Mouse (Mus musculus) liver, postnatal 0 days (tissue): Measurements from ENCODE around the gene Gramd4. TPM values are rescaled to one million over a fixed set of nuclear protein-coding genes. Genes with fewer than 3 reads are reported as not detected.

Experiments used
- ATAC-seq: fragments of 200-750 bp; cut with Nextera tagmentation; 2 replicates; pipeline ENCODE4 v1.8.0; 2017; ENCODE audit warnings: mild to moderate bottlenecking, moderate library complexity
- DNase-seq: peaks from one replicate; pipeline ENCODE4 v3.0.0-alpha.2; 2016
- H3K27ac ChIP-seq: fragments of 300-500 bp; sonication (generic); 2 replicates; pipeline ENCODE4 v1.5.1; 2014; ENCODE audit warnings: antibody characterized with exemption, moderate library complexity, mild to moderate bottlenecking, low read depth
- H3K27me3 ChIP-seq: fragments of 300-500 bp; sonication (generic); 2 replicates; pipeline ENCODE4 v1.6.1; 2014; ENCODE audit warnings: low read length, control low read depth, mixed read lengths; ENCODE audit not compliant: insufficient read depth
- H3K36me3 ChIP-seq: fragments of 300-500 bp; sonication (generic); replicated peaks from 2 replicates; pipeline ENCODE4 v1.6.1; 2014; ENCODE audit warnings: mild to moderate bottlenecking, control low read depth, low read length, moderate library complexity, mixed read lengths; ENCODE audit not compliant: insufficient read depth
- H3K4me1 ChIP-seq: fragments of 300-500 bp; sonication (generic); 2 replicates; pipeline ENCODE4 v1.6.1; 2014; ENCODE audit warnings: antibody characterized with exemption, mild to moderate bottlenecking, control low read depth; ENCODE audit not compliant: insufficient read depth
- H3K4me2 ChIP-seq: fragments of 300-500 bp; sonication (generic); 2 replicates; pipeline ENCODE4 v1.6.1; 2014; ENCODE audit warnings: low read depth, mild to moderate bottlenecking, low read length, moderate library complexity, mixed read lengths
- H3K4me3 ChIP-seq: fragments of 300-500 bp; sonication (generic); 2 replicates; pipeline ENCODE4 v1.5.1; 2014; ENCODE audit warnings: low read depth, low read length
- H3K9ac ChIP-seq: fragments of 300-500 bp; sonication (generic); replicated peaks from 2 replicates; pipeline ENCODE4 v1.6.1; 2014; ENCODE audit warnings: mild to moderate bottlenecking, moderate library complexity
- H3K9me3 ChIP-seq: fragments of 300-500 bp; sonication (generic); 2 replicates; pipeline ENCODE4 v1.6.1; 2016; ENCODE audit warnings: mild to moderate bottlenecking, control low read depth, low read length, mixed read lengths
- CTCF ChIP-seq: sonication (generic); IDR thresholded peaks from 2 replicates; pipeline ENCODE4 v1.5.1; 2016; ENCODE audit warnings: antibody characterized with exemption, low read depth
- EP300 ChIP-seq: IDR thresholded peaks from 2 replicates; pipeline ENCODE4 v1.6.1; 2016; ENCODE audit warnings: antibody characterized with exemption, low read depth, mild to moderate bottlenecking
- WGBS: fragments of 180-500 bp; shearing (Covaris S2); extraction: QIAGEN DNeasy Blood & Tissue Kit; methylation state at CpG from one replicate; pipeline ENCODE4 v1.1.7; 2014; ENCODE audit not compliant: insufficient replicate concordance; 5-methylcytosine and 5-hydroxymethylcytosine counted together
- polyA plus RNA-seq: library from polyadenylated mRNA; unstranded; fragments of >200 nt; fragmentation: Nextera tagmentation; extraction: Ambion mirVana; gene quantifications from 2 replicates; pipeline ENCODE4 v1.2.1, GENCODE M21; 2015

Gene Gramd4
- polyA plus RNA-seq, 1 experiment from 2014 or later, result 3.7 TPM

DNA sequence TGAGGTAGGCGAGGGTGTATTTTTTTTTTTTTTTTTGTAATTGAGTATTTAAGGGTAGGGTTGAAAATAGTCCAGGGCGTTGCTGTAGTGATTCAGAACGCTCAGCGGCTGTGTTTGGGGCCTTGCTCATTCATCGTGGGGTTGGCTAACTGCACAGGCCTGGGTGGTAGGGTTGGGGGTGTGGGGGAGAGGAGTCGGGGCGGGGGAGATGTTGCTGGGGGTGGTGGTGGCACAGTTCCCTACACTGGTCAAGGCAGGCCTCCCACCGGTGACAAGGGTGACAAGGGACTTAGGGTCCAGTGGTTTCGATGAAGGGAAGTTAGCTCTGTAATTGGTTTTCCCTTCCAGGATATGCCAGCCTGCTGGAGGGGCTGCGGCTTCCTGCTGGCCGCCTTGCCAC is 12.9 kb downstream of the Gramd4 start:
- DNase-seq (no peak), ATAC-seq (no peak)
- Histone ChIP-seq H3K9me3 (no peaks in the 10 kb centered on the region), H3K27me3 (no peaks in the 10 kb centered on the region), H3K4me3 (no peak overlapping the region), H3K36me3 (peaks cover 5% of the 10 kb centered on the region; the same call in 1 of the 2 replicates), H3K4me2 (peak overlapping the region; percentile 18; the same call in 1 of the 2 replicates), H3K9ac (no peak overlapping the region), H3K27ac (peak overlapping the region; percentile 30), H3K4me1 (peaks cover 48% of the 10 kb centered on the region)
- WGBS, result 35% methylated on average over 11 of the region's 11 CpGs
- TF ChIP-seq EP300 (no peak), CTCF (no peak)

DNA sequence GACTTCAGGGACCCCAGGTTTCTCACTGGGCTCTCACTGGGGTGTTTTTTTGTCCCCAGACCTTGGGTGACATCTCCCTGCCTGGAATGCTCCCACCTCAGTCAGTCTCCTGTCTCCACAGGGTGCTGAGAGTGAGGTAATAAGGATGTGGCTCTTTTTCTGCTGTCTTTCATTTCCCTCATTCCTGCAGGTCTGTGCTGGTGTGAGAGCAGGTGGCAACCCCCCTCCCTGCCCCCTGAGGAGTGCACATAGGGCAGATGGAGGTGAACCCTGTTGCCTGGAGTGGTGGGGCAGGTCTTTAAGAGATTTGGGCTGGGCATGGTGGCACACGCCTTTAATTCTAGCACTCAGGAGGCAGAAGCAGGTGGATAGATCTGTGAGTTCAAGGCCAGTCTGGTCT is 13.7 kb downstream of the Gramd4 start:
- no peak for ATAC-seq
- Histone ChIP-seq H3K27ac (no peak overlapping the region), H3K27me3 (no peaks in the 10 kb centered on the region), H3K36me3 (no peaks in the 10 kb centered on the region; the same call in 1 of the 2 replicates), H3K4me2 (0 out of 2 replicates have a peak overlapping the region, but pooled peaks have one; percentile 18), H3K4me3 (no peak overlapping the region), H3K9me3 (no peaks in the 10 kb centered on the region), H3K4me1 (peaks cover 48% of the 10 kb centered on the region), H3K9ac (0 out of 2 replicates have a peak overlapping the region, but pooled peaks have one; percentile 11)
- TF ChIP-seq EP300, result no peak
- no peak for TF ChIP-seq CTCF
- WGBS, result 62% methylated on average over 1 of the region's 1 CpGs
- no peak for DNase-seq

DNA sequence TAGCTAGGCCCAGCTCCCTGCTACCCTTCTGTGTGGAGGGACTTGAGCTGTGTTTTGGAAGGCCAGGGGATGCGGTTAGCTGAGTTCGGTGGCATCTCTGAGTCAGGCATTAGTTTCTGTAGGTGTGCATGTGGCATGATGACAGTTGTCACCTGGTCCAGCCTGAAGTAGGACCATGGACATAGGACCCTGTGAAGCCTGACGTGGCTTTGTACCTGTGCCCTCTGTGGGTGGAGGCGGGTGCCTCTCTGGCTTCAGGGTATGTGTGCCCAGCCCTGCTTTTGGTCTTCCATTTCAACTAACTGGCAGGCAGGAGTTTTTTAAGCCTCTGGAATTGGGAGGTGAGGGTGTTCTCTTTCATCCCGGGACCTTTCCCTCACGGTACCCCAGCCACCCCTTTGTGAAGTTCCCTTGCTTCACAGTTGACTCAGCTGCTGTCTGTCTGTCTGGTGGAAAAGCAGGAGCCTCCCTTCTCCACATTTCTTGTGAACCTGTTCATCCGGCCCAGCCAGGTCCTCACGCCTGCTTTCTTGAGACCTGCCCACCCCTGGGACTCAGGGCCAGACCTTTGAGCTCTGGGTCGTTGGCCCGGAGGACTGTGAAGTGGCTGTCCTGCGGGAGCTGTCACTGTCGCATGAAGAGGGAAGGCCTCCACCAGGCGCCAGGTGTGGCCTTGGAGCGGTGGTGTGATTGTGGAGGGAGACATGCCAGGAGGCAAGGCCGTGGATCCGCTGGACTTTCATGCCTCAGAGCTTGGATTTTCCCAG is 16.9 kb downstream of the Gramd4 start:
- TF ChIP-seq EP300 (no peak), CTCF (no peak)
- Histone ChIP-seq H3K27me3 (no peaks in the 10 kb centered on the region), H3K4me3 (no peak overlapping the region), H3K4me1 (peaks cover 37% of the 10 kb centered on the region), H3K36me3 (no peaks in the 10 kb centered on the region; the same call in 1 of the 2 replicates), H3K4me2 (no peak overlapping the region), H3K9ac (no peak overlapping the region), H3K9me3 (no peaks in the 10 kb centered on the region), H3K27ac (no peak overlapping the region)
- no peak for ATAC-seq
- 81% methylated on average over 16 of the region's 16 CpGs for WGBS
- no peak for DNase-seq

DNA sequence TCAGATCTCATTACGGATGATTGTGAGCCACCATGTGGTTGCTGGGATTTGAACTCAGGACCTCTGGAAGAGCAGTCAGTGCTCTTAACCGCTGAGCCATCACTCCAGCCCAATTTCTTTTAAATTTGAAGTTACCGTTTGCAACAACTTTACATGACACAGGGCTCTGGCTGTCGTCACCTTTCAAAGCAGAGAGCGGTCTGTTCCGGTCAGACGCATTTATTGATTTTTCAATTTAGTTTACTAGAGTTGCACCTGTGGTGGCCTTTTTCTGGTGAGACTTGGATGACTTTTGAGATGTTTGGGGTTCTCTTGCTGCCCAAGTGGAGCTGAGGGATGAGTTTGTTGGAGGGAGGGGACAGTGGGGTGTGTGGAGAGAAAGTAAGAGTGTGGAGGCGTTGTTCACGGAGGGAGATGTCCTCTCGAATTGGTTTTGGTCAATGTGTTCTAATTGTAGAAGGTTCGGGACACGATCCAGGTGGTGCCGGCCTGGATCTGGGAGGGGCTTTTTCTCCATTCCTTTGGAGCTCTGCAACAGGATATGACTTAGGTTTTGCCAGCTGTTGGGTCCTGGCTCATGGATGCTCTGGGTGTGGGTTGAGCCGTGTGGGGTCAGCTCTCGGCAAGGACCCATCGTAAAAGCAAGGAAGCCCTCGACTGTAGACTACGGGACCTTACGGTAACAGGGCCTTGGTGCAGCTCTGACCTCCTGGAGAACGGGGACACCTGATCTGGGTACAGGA is 18.0 kb downstream of the Gramd4 start:
- no peak overlapping the region for H3K9ac ChIP-seq
- no peak overlapping the region for H3K4me2 ChIP-seq
- ATAC-seq (peak; percentile 64), DNase-seq (no peak)
- H3K36me3 ChIP-seq, result no peaks in the 10 kb centered on the region; the same call in 1 of the 2 replicates
- H3K27ac ChIP-seq, result 0 out of 2 replicates have a peak overlapping the region, but pooled peaks have one; percentile 3
- 85% methylated on average over 20 of the region's 20 CpGs for WGBS
- H3K4me1 ChIP-seq, result peaks cover 29% of the 10 kb centered on the region
- no peaks in the 10 kb centered on the region for H3K9me3 ChIP-seq
- no peak overlapping the region for H3K4me3 ChIP-seq
- no peaks in the 10 kb centered on the region for H3K27me3 ChIP-seq
- TF ChIP-seq EP300 (no peak), CTCF (no peak)

DNA sequence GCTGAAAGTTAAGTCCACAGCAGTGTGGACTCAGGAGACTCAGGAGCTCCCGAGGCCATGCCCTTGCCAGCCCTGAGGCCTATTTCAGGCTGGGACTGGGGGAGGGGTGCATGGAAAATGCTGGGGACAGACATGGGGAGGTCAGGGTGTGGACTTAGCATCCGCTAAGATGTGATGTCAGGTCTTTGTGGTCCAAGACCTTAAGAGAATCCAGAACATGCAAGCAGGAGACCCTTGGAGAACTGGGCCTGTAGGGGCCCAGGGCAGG is 18.5 kb downstream of the Gramd4 start:
- H3K9ac ChIP-seq, result no peak overlapping the region
- DNase-seq, result no peak
- peaks cover 23% of the 10 kb centered on the region for H3K4me1 ChIP-seq
- H3K36me3 ChIP-seq, result no peaks in the 10 kb centered on the region; the same call in 1 of the 2 replicates
- ATAC-seq, result no peak
- H3K4me2 ChIP-seq, result no peak overlapping the region
- H3K4me3 ChIP-seq, result no peak overlapping the region
- H3K27me3 ChIP-seq, result no peaks in the 10 kb centered on the region
- no peak overlapping the region for H3K27ac ChIP-seq
- H3K9me3 ChIP-seq, result no peaks in the 10 kb centered on the region
- 61% methylated on average over 2 of the region's 2 CpGs for WGBS
- TF ChIP-seq EP300 (no peak), CTCF (no peak)

DNA sequence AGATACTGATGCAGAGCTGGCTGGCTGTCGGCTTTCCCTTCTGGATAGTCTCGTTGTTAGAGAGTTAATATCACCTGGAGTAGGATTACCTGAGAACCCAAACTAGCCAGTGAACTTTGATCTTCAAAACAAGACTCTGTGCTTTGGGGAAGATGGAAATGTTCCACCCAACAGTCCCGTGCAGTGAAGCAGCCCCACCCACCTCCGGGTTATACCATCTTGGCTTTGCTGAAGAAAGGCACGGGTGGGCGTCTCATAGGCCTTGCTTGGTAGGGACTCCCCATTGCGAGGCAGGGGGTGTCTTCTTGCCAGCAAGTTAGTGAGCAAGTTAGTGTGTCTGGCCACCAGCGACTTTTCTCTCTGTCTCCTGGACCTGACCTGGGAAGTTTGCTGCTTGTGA is 18.9 kb downstream of the Gramd4 start:
- DNase-seq (no peak), ATAC-seq (no peak)
- H3K27me3 ChIP-seq, result no peaks in the 10 kb centered on the region
- no peak overlapping the region for H3K4me2 ChIP-seq
- no peaks in the 10 kb centered on the region; the same call in 1 of the 2 replicates for H3K36me3 ChIP-seq
- H3K9me3 ChIP-seq, result no peaks in the 10 kb centered on the region
- H3K9ac ChIP-seq, result no peak overlapping the region
- TF ChIP-seq EP300 (no peak), CTCF (no peak)
- no peak overlapping the region for H3K4me3 ChIP-seq
- WGBS, result 71% methylated on average over 8 of the region's 8 CpGs
- H3K27ac ChIP-seq, result no peak overlapping the region
- peaks cover 21% of the 10 kb centered on the region for H3K4me1 ChIP-seq
